Mouse (Mus musculus) neutrophil, adult 5-6 weeks (primary cell): ENCODE results near the gene Zfp346. TPM values are rescaled to one million over a fixed set of nuclear protein-coding genes. Genes with fewer than 3 reads are reported as not detected.
"Not testable (repeated sequence)": the region's sequence is repeated elsewhere in the genome, so short reads cannot be mapped to it uniquely, and the experiment has no call there.

Experiments used
- ATAC-seq: fragments of 151-379, 151-347 bp; 2 replicates; pipeline ENCODE4 v1.8.0; 2017; ENCODE audit warnings: mild to moderate bottlenecking, moderate TSS enrichment; ENCODE audit not compliant: insufficient number of reproducible peaks, poor library complexity, low FRiP score, severe bottlenecking; ENCODE audit errors: extremely low read depth
- total RNA-seq: library from RNA; stranded (forward); fragments of 200-1000 nt; gene quantifications from 2 replicates; pipeline ENCODE4 v1.2.3, GENCODE M21; 2017

Gene Zfp346
- 19.3 and 22.6 TPM in 2 replicates for total RNA-seq

GRCm38 (mm10) chr13:55105045-55105952 is at the start of gene Zfp346:
Gene Zfp346 (plus strand): TSS chr13:55105311.
- ATAC-seq, result peak; percentile 91

- 0 out of 2 replicates have a peak, but pooled peaks have one; percentile 13 for ATAC-seq
Measured at GRCm38 (mm10) chr13:55058042-55058441, 47.1 kb upstream of the Zfp346 start.

GRCm38 (mm10) chr13:55063276-55063675 is 41.8 kb upstream of the Zfp346 start:
- peak; percentile 74 for ATAC-seq

- ATAC-seq, result no peak
Measured at GRCm38 (mm10) chr13:55069719-55070118, 35.4 kb upstream of the Zfp346 start.

GRCm38 (mm10) chr13:55071322-55071721 is 33.8 kb upstream of the Zfp346 start:
- ATAC-seq, result 0 out of 2 replicates have a peak, but pooled peaks have one; percentile 48

GRCm38 (mm10) chr13:55075597-55075996 is 29.5 kb upstream of the Zfp346 start:
- ATAC-seq, result no peak

GRCm38 (mm10) chr13:55092588-55092987 is 12.5 kb upstream of the Zfp346 start:
- ATAC-seq, result no peak

- not testable (repeated sequence) for ATAC-seq
Measured at GRCm38 (mm10) chr13:55097841-55098240, 7.3 kb upstream of the Zfp346 start.

- peak; percentile 17; the same call in 1 of the 2 replicates for ATAC-seq
Measured at GRCm38 (mm10) chr13:55099066-55099725, 5.9 kb upstream of the Zfp346 start.

- peak; percentile 73 for ATAC-seq
Measured at GRCm38 (mm10) chr13:55099726-55100478, 5.2 kb upstream of the Zfp346 start, which contains the start of gene Uimc1. Gene Uimc1 (minus strand): TSS chr13:55100300.

GRCm38 (mm10) chr13:55101627-55102026 is 3.5 kb upstream of the Zfp346 start:
- ATAC-seq, result no peak

- no peak for ATAC-seq
Measured at GRCm38 (mm10) chr13:55102366-55102765, 2.7 kb upstream of the Zfp346 start.

- ATAC-seq, result no peak
Measured at GRCm38 (mm10) chr13:55103351-55103750, 1.8 kb upstream of the Zfp346 start.

GRCm38 (mm10) chr13:55105953-55106691 is 1.0 kb downstream of the Zfp346 start:
- ATAC-seq, result no peak

GRCm38 (mm10) chr13:55107116-55107515 is 2.0 kb downstream of the Zfp346 start:
- ATAC-seq, result no peak

GRCm38 (mm10) chr13:55107694-55108093 is 2.6 kb downstream of the Zfp346 start:
- ATAC-seq, result no peak

GRCm38 (mm10) chr13:55114375-55114774 is 9.3 kb downstream of the Zfp346 start:
- ATAC-seq, result no peak

GRCm38 (mm10) chr13:55124903-55125302 is 19.8 kb downstream of the Zfp346 start:
- peak; percentile 60; the same call in 1 of the 2 replicates for ATAC-seq
